Mouse (Mus musculus): ENCODE results near the gene Fdx1l. TPM values are rescaled to one million over a fixed set of nuclear protein-coding genes. Genes with fewer than 3 reads are reported as not detected.
"Not testable (repeated sequence)": the region's sequence is repeated elsewhere in the genome, so short reads cannot be mapped to it uniquely, and the experiment has no call there.

Fdx1l gene
- total and polyA plus RNA-seq, 2 experiments from 2014 or later = 86.5 to 95.6 TPM

DNA sequence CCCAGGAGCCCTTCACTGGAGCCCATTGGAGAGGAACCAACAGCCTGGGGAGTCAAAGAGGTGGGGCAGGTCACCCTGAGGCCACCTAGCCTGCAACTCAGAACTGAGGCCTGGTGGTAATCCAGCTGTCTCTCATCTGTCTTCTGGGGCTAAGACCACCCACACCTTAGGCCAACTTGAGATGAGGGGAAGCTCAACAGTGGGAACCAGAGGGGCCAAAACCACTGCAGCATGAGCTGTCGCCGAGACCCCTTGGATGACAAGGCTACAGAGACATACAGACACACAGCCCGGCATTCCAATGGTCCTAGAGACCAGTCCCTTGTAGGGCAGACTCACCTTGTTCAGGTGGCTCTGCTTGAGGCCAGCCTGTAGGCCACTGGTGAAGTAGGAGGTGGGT, 2.2 kb upstream of the Fdx1l start:
- H3K9me3 ChIP-seq (ENCODE audit: low read length) = no peaks in the 10 kb centered on the region
- peaks cover 15% of the 10 kb centered on the region; the same call in 1 of the 2 replicates for H3K4me1 ChIP-seq (ENCODE audit: insufficient read depth, low read length)
- H3K4me3 ChIP-seq (ENCODE audit: low read length) = no peak overlapping the region
- H3K27me3 ChIP-seq (ENCODE audit: insufficient read depth, low read length) = no peaks in the 10 kb centered on the region
- DNase-seq (ENCODE audit: low spot score) (no peak), ATAC-seq (no peak)
- no peak overlapping the region for H3K4me2 ChIP-seq (ENCODE audit: low read depth, low read length)
- no peak overlapping the region for H3K9ac ChIP-seq (replicated peaks; ENCODE audit: low read length)
- peaks cover 34% of the 10 kb centered on the region for H3K36me3 ChIP-seq (ENCODE audit: insufficient read depth, low read length)
- no peak overlapping the region for H3K27ac ChIP-seq
- TF ChIP-seq CTCF (IDR thresholded peaks at IDR 0.05; ENCODE audit: low read depth) = no peak
- 83% methylated on average over 3 of the region's 3 CpGs for WGBS

DNA sequence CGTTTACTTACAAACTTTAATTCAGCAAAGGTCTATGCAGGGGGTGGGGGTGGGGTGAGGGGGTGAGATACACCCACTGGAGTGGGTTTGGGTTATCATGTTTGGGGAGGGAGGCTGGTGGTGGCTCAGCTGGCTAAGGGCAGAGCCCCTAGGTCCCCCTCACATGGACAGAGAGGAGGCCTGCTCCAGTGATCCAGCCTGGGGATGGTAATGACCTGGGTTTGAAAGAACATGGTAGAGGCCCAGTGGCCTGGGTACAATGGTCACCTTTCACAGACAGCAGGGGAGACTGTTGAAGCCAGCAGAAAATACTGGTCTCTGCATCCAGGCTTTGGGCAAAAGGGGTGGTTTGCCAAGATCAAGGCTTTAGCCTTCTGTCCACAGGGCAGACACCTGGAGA, 759 bp upstream of the Fdx1l start:
- no peak for TF ChIP-seq CTCF (IDR thresholded peaks at IDR 0.05; ENCODE audit: low read depth)
- Histone ChIP-seq H3K27ac (no peak overlapping the region), H3K9me3 (ENCODE audit: low read length) (no peaks in the 10 kb centered on the region), H3K4me3 (ENCODE audit: low read length) (no peak overlapping the region), H3K4me2 (ENCODE audit: low read depth, low read length) (no peak overlapping the region), H3K27me3 (ENCODE audit: insufficient read depth, low read length) (no peaks in the 10 kb centered on the region), H3K9ac (replicated peaks; ENCODE audit: low read length) (no peak overlapping the region), H3K4me1 (ENCODE audit: insufficient read depth, low read length) (peaks cover 15% of the 10 kb centered on the region; the same call in 1 of the 2 replicates), H3K36me3 (ENCODE audit: insufficient read depth, low read length) (peaks cover 20% of the 10 kb centered on the region)
- ATAC-seq = no peak
- WGBS = 66% methylated on average over 1 of the region's 1 CpGs
- DNase-seq (ENCODE audit: low spot score) = no peak

DNA sequence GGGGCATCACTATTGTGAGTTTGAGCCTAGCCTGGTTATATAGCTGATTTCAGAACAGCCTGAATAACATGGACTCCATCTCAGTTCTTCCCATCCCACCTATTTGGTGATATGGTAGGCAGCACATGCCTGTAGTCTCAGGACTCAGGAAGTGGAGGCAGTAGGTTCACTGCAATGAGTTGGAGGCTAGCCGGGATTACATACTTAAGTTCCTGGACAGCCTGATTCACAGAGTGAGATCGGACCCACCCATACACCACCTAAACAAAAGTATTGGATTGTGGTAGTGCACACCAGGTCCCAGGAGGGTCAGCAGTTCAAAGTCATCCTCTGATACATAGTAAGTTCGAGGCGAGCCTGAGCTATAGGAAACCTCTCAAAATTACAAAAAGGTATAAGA, 773 bp downstream of the Fdx1l start:
- H3K36me3 ChIP-seq (ENCODE audit: insufficient read depth, low read length) = peaks cover 10% of the 10 kb centered on the region; the same call in 1 of the 2 replicates
- WGBS = 22% methylated on average over 4 of the region's 4 CpGs
- ATAC-seq = 0 out of 2 replicates have a peak, but pooled peaks have one; percentile 1
- no peaks in the 10 kb centered on the region for H3K9me3 ChIP-seq (ENCODE audit: low read length)
- H3K9ac ChIP-seq (replicated peaks; ENCODE audit: low read length) = peak overlapping the region; percentile 88
- no peak for DNase-seq (ENCODE audit: low spot score)
- peak overlapping the region; percentile 99 for H3K4me2 ChIP-seq (ENCODE audit: low read depth, low read length)
- no peak for TF ChIP-seq CTCF (IDR thresholded peaks at IDR 0.05; ENCODE audit: low read depth)
- H3K27me3 ChIP-seq (ENCODE audit: insufficient read depth, low read length) = no peaks in the 10 kb centered on the region
- H3K4me1 ChIP-seq (ENCODE audit: insufficient read depth, low read length) = peaks cover 15% of the 10 kb centered on the region; the same call in 1 of the 2 replicates
- peak overlapping the region; percentile 77; the same call in 1 of the 2 replicates for H3K27ac ChIP-seq
- H3K4me3 ChIP-seq (ENCODE audit: low read length) = peak overlapping the region; percentile 84

DNA sequence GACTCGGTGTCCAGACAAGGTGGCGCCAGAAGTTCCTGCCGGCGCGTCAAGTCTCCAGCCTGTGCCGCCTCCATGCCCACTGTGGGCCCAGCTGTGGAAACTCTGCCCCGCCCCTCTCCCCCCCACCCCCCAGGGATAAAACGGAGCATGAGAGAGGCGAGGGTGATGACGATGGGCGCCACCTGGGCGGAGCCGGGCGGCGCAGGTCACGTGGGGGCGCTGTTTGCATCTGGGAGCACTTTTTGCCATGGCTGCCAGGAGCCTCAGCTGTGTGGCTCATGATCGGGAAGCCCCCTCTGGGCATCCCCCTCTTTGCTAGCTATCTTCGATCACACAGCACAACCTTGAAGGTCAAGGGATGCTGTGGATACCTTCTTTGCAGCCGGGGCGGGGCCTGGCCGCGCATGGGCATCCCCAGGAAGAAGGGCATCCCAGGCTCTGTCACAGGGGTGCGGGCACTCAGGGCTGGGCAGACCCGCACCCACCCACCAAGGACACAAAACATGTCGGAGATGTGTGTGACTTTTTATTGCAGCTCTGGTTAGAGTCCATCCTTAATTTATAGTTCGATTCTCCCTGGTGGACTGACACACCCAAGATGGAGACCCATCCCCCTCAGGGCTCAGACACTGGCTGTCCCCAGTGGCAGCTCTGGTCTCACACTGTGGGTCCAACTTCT, 6.3 kb downstream of the Fdx1l start, which contains the start of gene Zglp1:
Zglp1 (minus strand) TSS at position 88 of the 679 bp plus-strand sequence.
- 92% methylated on average over 26 of the region's 27 CpGs for WGBS
- Histone ChIP-seq H3K9ac (replicated peaks; ENCODE audit: low read length) (no peak within 1 kb of the TSS), H3K27ac (no peak within 1 kb of the TSS), H3K36me3 (ENCODE audit: insufficient read depth, low read length) (peaks cover 13% of the 10 kb centered on the region), H3K4me1 (ENCODE audit: insufficient read depth, low read length) (0 out of 2 replicates have a peak, but pooled peaks cover 4% of the 10 kb centered on the region), H3K27me3 (ENCODE audit: insufficient read depth, low read length) (no peaks in the 10 kb centered on the region), H3K9me3 (ENCODE audit: low read length) (no peaks in the 10 kb centered on the region), H3K4me3 (ENCODE audit: low read length) (no peak within 1 kb of the TSS), H3K4me2 (ENCODE audit: low read depth, low read length) (no peak within 1 kb of the TSS)
- ATAC-seq = peak; percentile 28; the same call in 1 of the 2 replicates
- no peak for TF ChIP-seq CTCF (IDR thresholded peaks at IDR 0.05; ENCODE audit: low read depth)
- no peak for DNase-seq (ENCODE audit: low spot score)

DNA sequence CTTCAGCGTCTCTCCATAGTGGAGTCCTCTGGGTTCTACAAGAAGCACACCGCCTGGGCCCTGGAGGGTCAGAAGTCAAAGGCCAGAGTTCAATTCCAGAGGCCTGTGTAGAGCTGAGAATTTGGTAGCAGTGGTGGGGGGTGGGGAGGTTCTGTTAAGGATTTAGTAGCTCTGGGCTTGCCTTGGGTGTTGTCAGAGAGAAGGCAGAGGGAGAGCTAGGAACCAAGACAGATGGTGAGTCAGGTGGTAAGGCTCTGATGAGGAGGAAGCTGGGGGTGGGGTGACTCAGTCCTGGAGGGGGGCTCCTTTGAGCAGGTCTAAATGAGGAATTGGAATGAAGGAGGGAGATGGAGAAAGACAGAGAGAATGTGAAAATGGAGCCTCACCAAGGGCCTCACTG, 10.5 kb downstream of the Fdx1l start:
- Histone ChIP-seq H3K4me2 (ENCODE audit: low read depth, low read length) (no peak overlapping the region), H3K36me3 (ENCODE audit: insufficient read depth, low read length) (peaks cover 13% of the 10 kb centered on the region), H3K4me3 (ENCODE audit: low read length) (no peak overlapping the region), H3K4me1 (ENCODE audit: insufficient read depth, low read length) (no peaks in the 10 kb centered on the region), H3K27me3 (ENCODE audit: insufficient read depth, low read length) (no peaks in the 10 kb centered on the region), H3K27ac (no peak overlapping the region), H3K9ac (replicated peaks; ENCODE audit: low read length) (no peak overlapping the region), H3K9me3 (ENCODE audit: low read length) (no peaks in the 10 kb centered on the region)
- 91% methylated on average over 2 of the region's 2 CpGs for WGBS
- no peak for TF ChIP-seq CTCF (IDR thresholded peaks at IDR 0.05; ENCODE audit: low read depth)
- ATAC-seq (no peak; the same call in 1 of the 2 replicates), DNase-seq (ENCODE audit: low spot score) (no peak)

DNA sequence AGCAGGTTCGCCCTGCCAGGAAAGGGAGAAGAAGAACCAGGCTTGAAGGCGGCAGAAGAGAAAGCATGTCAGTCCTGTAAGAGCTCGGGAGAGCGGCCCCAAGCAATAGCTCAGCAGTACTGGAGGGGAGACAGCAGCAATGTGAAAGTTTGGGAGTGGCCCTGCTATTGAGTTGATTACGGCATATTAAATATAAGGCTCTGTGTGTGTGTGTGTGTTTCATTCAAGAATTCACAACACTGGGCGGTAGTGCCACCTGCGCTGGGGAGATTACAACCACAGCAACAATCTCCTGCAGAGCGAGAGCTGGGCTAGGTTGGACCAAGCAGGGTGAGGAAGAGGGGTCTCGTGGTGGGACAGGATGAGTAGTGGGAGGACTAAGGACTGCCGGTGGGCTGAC, 21.8 kb downstream of the Fdx1l start:
- TF ChIP-seq CTCF (IDR thresholded peaks at IDR 0.05; ENCODE audit: low read depth) = no peak
- ATAC-seq (no peak), DNase-seq (ENCODE audit: low spot score) (no peak)
- no peaks in the 10 kb centered on the region for H3K36me3 ChIP-seq (ENCODE audit: insufficient read depth, low read length)
- 67% methylated on average over 10 of the region's 10 CpGs for WGBS
- H3K4me1 ChIP-seq (ENCODE audit: insufficient read depth, low read length) = no peaks in the 10 kb centered on the region
- H3K27me3 ChIP-seq (ENCODE audit: insufficient read depth, low read length) = no peaks in the 10 kb centered on the region
- no peak overlapping the region for H3K9ac ChIP-seq (replicated peaks; ENCODE audit: low read length)
- H3K4me3 ChIP-seq (ENCODE audit: low read length) = no peak overlapping the region
- no peak overlapping the region for H3K4me2 ChIP-seq (ENCODE audit: low read depth, low read length)
- no peak overlapping the region for H3K27ac ChIP-seq
- H3K9me3 ChIP-seq (ENCODE audit: low read length) = no peaks in the 10 kb centered on the region

DNA sequence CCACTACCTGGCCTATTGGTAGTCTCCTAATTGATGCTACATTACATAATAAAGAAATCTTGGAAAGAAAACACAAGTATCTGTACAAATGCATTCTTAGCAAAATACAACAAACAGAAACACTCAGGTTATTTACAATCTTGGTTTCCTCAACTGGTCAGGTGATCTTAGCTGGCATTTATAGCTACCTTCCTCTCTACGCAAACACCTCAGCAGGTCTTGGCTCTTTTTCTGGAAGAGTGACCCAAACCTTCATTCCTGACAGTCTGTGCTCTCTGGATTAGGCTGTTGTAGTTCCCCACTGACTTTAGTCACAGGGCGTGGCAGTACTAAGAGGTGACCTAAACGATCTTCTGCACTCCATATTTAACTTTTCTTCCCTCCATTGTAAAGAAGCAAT, 28.2 kb downstream of the Fdx1l start:
- no peak for TF ChIP-seq CTCF (IDR thresholded peaks at IDR 0.05; ENCODE audit: low read depth)
- Histone ChIP-seq H3K27me3 (ENCODE audit: insufficient read depth, low read length) (no peaks in the 10 kb centered on the region), H3K9me3 (ENCODE audit: low read length) (no peaks in the 10 kb centered on the region), H3K4me3 (ENCODE audit: low read length) (no peak overlapping the region), H3K36me3 (ENCODE audit: insufficient read depth, low read length) (no peaks in the 10 kb centered on the region), H3K4me2 (ENCODE audit: low read depth, low read length) (no peak overlapping the region), H3K9ac (replicated peaks; ENCODE audit: low read length) (no peak overlapping the region), H3K27ac (no peak overlapping the region), H3K4me1 (ENCODE audit: insufficient read depth, low read length) (no peaks in the 10 kb centered on the region)
- DNase-seq (ENCODE audit: low spot score) (no peak), ATAC-seq (no peak)
- WGBS = 83% methylated on average over 3 of the region's 3 CpGs

DNA sequence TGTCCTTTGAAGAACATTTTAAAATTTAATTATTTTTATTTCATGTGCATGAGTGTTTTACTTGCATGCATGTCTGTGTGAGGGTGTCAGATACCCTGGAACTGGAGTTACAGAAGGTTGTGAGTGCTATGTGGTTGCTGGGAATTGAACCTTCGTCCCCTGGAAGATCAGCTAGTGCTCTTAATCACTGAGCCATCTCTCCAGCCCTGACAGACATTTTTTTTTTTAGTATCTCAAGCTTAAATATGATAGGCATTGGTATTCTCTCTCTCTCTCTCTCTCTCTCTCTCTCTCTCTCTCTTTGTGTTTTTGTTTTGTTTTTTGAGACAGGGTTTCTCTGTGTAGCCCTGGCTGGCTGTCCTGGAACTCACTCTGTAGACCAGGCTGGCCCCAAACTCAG, 28.6 kb downstream of the Fdx1l start:
- not testable (repeated sequence) for H3K4me3 ChIP-seq (ENCODE audit: low read length); H3K27me3 ChIP-seq (ENCODE audit: insufficient read depth, low read length); H3K36me3 ChIP-seq (ENCODE audit: insufficient read depth, low read length); H3K4me2 ChIP-seq (ENCODE audit: low read depth, low read length); H3K9ac ChIP-seq (replicated peaks; ENCODE audit: low read length); H3K4me1 ChIP-seq (ENCODE audit: insufficient read depth, low read length); DNase-seq (ENCODE audit: low spot score); H3K27ac ChIP-seq; H3K9me3 ChIP-seq (ENCODE audit: low read length); ATAC-seq
- WGBS = 63% methylated on average over 1 of the region's 1 CpGs

Measured in hindbrain, postnatal 0 days (tissue).